Mouse (Mus musculus) cerebellum, adult 2 months (tissue): Measurements from ENCODE around the gene Tssk6.

ENCODE experiments used
- CTCF ChIP-seq: fragments of 200-500 bp; IDR thresholded peaks from 2 replicates; pipeline ENCODE4 v1.5.1; 2011; ENCODE audit warnings: low read depth, mild to moderate bottlenecking, control low read depth, low read length, moderate library complexity, borderline replicate concordance; ENCODE audit not compliant: insufficient read depth
- POLR2A ChIP-seq: fragments of 200-500 bp; IDR thresholded peaks from 2 replicates; pipeline ENCODE4 v1.6.1; 2011; ENCODE audit warnings: low read length, control low read depth, borderline replicate concordance; ENCODE audit not compliant: insufficient read depth

DNA sequence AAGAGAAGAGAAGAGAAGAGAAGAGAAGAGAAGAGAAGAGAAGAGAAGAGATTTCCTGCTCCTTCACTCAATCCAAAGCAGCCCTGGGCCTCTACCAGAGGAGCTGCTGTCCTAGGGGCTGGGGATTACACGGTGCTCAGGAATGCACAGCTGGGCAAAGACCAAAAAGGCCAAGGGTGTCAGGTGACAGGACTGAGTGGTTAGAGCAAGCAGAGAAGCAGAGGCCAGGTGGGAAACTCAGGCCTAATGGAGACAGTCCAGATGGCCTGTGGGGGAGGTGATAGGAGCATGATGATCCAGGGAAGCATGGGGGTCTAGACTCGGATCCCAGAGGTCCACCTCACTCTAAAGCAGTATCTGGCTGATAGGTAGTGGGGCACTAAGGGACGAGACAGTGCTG lies 37.6 kb downstream of the Tssk6 start:
- TF ChIP-seq POLR2A (no peak), CTCF (no peak)
